Mouse (Mus musculus): Measurements from ENCODE around the gene Ptger4. TPM values are rescaled to one million over a fixed set of nuclear protein-coding genes. Genes with fewer than 3 reads are reported as not detected.

The Ptger4 gene
- polyA plus RNA-seq, 1 experiment, result 10.7 TPM

DNA sequence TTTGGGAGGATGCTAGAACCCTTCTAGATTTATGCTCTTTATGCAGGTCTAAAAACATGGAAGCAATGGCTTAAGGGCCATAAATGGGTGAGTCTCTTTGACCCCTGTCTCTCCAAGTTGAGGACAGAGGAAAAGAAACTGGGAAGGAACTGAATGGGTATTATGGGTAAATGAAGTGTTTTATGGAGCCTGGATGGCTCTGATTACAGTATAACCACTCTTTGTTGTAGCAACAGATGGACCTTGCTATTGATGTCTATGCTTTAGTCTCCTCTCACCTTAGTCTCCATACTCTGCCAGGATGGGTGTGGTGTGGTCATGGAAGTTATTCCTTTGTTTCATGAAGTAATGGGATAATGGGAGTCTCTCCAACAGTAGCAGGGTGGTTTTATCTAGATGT is 34.5 kb upstream of the Ptger4 start:
- no peaks in the 10 kb centered on the region for H3K27me3 ChIP-seq (ENCODE audit: control insufficient read depth, insufficient read depth, insufficient read length)
- no peaks in the 10 kb centered on the region for H3K36me3 ChIP-seq (ENCODE audit: control insufficient read depth, insufficient read depth)
- no peaks in the 10 kb centered on the region for H3K79me3 ChIP-seq (ENCODE audit: low read depth)
- TF ChIP-seq MAX (IDR thresholded peaks at IDR 0.05) (no peak), MYOD1 (IDR thresholded peaks at IDR 0.05; ENCODE audit: control insufficient read depth, insufficient read length, low read depth) (no peak), CTCF (IDR thresholded peaks at IDR 0.05; ENCODE audit: control insufficient read depth, insufficient read depth, insufficient read length) (no peak), CEBPB (IDR thresholded peaks at IDR 0.05; ENCODE audit: low read depth) (no peak), MYOG (IDR thresholded peaks at IDR 0.05; ENCODE audit: control insufficient read depth, extremely low read depth, insufficient read length) (no peak), USF1 (IDR thresholded peaks at IDR 0.05; ENCODE audit: low read depth) (no peak), FOSL1 (IDR thresholded peaks at IDR 0.05; ENCODE audit: insufficient read depth, low read length, poor library complexity, severe bottlenecking) (no peak)
- H3K4me3 ChIP-seq (ENCODE audit: insufficient read depth, poor library complexity, severe bottlenecking), result no peak overlapping the region
- no peak overlapping the region for H3ac ChIP-seq (ENCODE audit: control insufficient read depth, insufficient read length, low read depth)
- no peaks in the 10 kb centered on the region for H3K79me2 ChIP-seq (ENCODE audit: control insufficient read depth, insufficient read depth)

DNA sequence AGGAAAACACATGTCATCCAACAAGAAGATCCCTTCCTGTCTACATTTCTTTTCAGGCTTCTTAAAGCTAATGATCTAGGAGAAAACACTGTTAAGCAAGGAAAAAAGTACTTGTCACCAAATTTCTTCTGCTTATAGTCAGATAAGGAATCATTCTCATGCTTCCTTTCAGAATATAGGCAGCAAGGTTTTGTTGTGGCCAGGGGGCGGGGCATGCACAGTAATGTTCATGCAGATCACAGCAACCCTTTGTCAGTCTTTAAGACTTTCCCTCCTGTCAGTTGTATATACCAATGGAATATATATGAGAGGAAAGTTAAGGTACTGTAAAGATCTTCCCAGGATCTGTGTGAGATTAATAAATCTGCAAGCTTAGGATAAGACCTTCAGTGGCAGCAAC is 30.0 kb upstream of the Ptger4 start:
- TF ChIP-seq FOSL1 (IDR thresholded peaks at IDR 0.05; ENCODE audit: insufficient read depth, low read length, poor library complexity, severe bottlenecking) (no peak), CTCF (IDR thresholded peaks at IDR 0.05; ENCODE audit: control insufficient read depth, insufficient read depth, insufficient read length) (no peak), MAX (IDR thresholded peaks at IDR 0.05) (no peak), MYOG (IDR thresholded peaks at IDR 0.05; ENCODE audit: control insufficient read depth, extremely low read depth, insufficient read length) (no peak), USF1 (IDR thresholded peaks at IDR 0.05; ENCODE audit: low read depth) (no peak), CEBPB (IDR thresholded peaks at IDR 0.05; ENCODE audit: low read depth) (no peak), MYOD1 (IDR thresholded peaks at IDR 0.05; ENCODE audit: control insufficient read depth, insufficient read length, low read depth) (no peak)
- no peaks in the 10 kb centered on the region for H3K79me2 ChIP-seq (ENCODE audit: control insufficient read depth, insufficient read depth)
- H3K27me3 ChIP-seq (ENCODE audit: control insufficient read depth, insufficient read depth, insufficient read length), result no peaks in the 10 kb centered on the region
- no peak overlapping the region for H3ac ChIP-seq (ENCODE audit: control insufficient read depth, insufficient read length, low read depth)
- H3K79me3 ChIP-seq (ENCODE audit: low read depth), result no peaks in the 10 kb centered on the region
- H3K4me3 ChIP-seq (ENCODE audit: insufficient read depth, poor library complexity, severe bottlenecking), result no peak overlapping the region
- H3K36me3 ChIP-seq (ENCODE audit: control insufficient read depth, insufficient read depth), result no peaks in the 10 kb centered on the region

DNA sequence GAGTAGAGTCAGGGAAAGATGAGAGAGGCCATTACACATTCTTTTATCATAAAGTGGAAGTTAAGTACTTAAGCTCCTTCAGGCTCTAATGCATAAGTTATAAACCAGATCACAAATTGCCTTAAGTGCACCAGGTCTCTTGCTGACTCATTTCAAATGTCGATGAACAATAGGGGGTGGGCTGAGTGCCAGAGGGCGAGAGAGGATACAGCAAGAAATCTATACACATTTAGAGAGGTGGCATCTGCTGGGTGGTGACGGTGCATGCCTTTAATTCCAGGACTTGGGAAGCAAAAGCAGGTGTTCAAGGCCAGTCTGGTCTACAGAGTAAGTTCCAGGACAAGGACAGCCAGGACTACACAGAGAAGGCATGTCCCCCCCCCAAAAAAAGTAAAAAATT is 22.1 kb upstream of the Ptger4 start:
- no peaks in the 10 kb centered on the region for H3K27me3 ChIP-seq (ENCODE audit: control insufficient read depth, insufficient read depth, insufficient read length)
- no peak overlapping the region for H3ac ChIP-seq (ENCODE audit: control insufficient read depth, insufficient read length, low read depth)
- H3K36me3 ChIP-seq (ENCODE audit: control insufficient read depth, insufficient read depth), result no peaks in the 10 kb centered on the region
- no peaks in the 10 kb centered on the region for H3K79me3 ChIP-seq (ENCODE audit: low read depth)
- no peak overlapping the region for H3K4me3 ChIP-seq (ENCODE audit: insufficient read depth, poor library complexity, severe bottlenecking)
- no peaks in the 10 kb centered on the region for H3K79me2 ChIP-seq (ENCODE audit: control insufficient read depth, insufficient read depth)
- no peak for TF ChIP-seq MYOG (IDR thresholded peaks at IDR 0.05; ENCODE audit: control insufficient read depth, extremely low read depth, insufficient read length)
- TF ChIP-seq MYOD1 (IDR thresholded peaks at IDR 0.05; ENCODE audit: control insufficient read depth, insufficient read length, low read depth), result no peak
- TF ChIP-seq CEBPB (IDR thresholded peaks at IDR 0.05; ENCODE audit: low read depth), result no peak
- no peak for TF ChIP-seq USF1 (IDR thresholded peaks at IDR 0.05; ENCODE audit: low read depth)
- TF ChIP-seq CTCF (IDR thresholded peaks at IDR 0.05; ENCODE audit: control insufficient read depth, insufficient read depth, insufficient read length), result no peak
- TF ChIP-seq FOSL1 (IDR thresholded peaks at IDR 0.05; ENCODE audit: insufficient read depth, low read length, poor library complexity, severe bottlenecking), result no peak

DNA sequence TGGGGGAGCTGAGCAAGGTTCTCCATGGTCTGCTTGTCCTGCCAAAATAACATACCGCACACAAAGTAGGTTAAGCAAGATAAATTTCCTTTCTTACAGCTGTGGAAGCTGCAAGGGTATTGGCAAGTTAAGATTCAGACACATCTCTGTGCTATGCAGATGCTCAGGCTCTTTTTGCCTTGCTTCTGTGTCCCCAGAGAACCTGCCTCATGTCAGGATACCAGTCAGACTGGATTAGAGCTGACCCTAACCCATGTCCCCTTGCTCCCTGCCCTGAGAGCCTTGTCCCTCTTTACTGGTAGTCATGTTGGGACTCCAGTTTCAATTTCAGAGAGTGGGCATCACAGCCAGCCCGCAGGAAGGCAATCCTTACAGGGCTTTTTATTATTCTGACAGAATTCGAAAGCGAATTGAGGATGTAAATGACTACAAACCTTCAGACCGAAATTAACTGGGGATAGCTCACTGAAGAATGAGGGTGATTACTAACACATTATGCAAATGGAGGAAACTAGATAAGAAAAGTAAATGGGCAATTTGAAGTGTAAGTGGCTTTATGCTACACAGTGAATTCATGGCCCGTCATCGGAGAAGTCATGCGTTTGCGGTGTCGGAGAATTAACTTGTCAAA is 19.0 kb upstream of the Ptger4 start:
- Histone ChIP-seq H3K4me3 (ENCODE audit: insufficient read depth, poor library complexity, severe bottlenecking) (no peak overlapping the region), H3ac (ENCODE audit: control insufficient read depth, insufficient read length, low read depth) (no peak overlapping the region), H3K27me3 (ENCODE audit: control insufficient read depth, insufficient read depth, insufficient read length) (no peaks in the 10 kb centered on the region), H3K36me3 (ENCODE audit: control insufficient read depth, insufficient read depth) (no peaks in the 10 kb centered on the region), H3K79me2 (ENCODE audit: control insufficient read depth, insufficient read depth) (no peaks in the 10 kb centered on the region), H3K79me3 (ENCODE audit: low read depth) (no peaks in the 10 kb centered on the region)
- TF ChIP-seq CTCF (IDR thresholded peaks at IDR 0.05; ENCODE audit: control insufficient read depth, insufficient read depth, insufficient read length) (no peak), CEBPB (IDR thresholded peaks at IDR 0.05; ENCODE audit: low read depth) (no peak), FOSL1 (IDR thresholded peaks at IDR 0.05; ENCODE audit: insufficient read depth, low read length, poor library complexity, severe bottlenecking) (no peak), MYOG (IDR thresholded peaks at IDR 0.05; ENCODE audit: control insufficient read depth, extremely low read depth, insufficient read length) (no peak), USF1 (IDR thresholded peaks at IDR 0.05; ENCODE audit: low read depth) (no peak), MYOD1 (IDR thresholded peaks at IDR 0.05; ENCODE audit: control insufficient read depth, insufficient read length, low read depth) (no peak)

DNA sequence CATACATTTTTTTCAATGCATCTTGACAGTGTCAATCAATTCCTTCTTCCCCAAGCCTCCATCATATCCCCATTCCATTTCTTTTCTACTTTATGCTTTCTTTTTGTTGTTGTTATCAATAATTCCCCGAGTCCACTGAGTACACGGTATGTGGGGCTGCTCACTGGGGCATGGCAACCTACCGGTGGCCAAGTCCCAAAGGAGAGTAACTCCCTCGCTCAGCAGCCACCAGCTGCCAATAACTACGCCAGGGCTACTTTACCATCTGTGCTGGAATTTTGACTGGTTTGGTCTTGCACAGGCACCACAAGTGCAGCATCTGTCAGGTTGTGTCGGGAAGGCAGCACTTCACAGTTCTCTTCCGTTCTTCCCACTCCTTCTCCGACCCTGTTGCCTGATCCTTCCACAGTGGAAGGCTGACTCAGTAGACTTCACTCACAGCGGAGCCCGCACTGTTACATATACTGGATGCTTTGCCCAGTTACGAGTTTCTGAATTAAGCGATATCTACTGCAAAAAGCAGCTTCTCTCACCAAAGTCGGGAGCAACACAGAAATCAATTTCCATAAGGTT is 18.2 kb upstream of the Ptger4 start:
- no peak overlapping the region for H3K4me3 ChIP-seq (ENCODE audit: insufficient read depth, poor library complexity, severe bottlenecking)
- no peaks in the 10 kb centered on the region for H3K27me3 ChIP-seq (ENCODE audit: control insufficient read depth, insufficient read depth, insufficient read length)
- no peaks in the 10 kb centered on the region for H3K79me2 ChIP-seq (ENCODE audit: control insufficient read depth, insufficient read depth)
- no peaks in the 10 kb centered on the region for H3K36me3 ChIP-seq (ENCODE audit: control insufficient read depth, insufficient read depth)
- no peak overlapping the region for H3ac ChIP-seq (ENCODE audit: control insufficient read depth, insufficient read length, low read depth)
- TF ChIP-seq MAX (IDR thresholded peaks at IDR 0.05) (no peak), MYOG (IDR thresholded peaks at IDR 0.05; ENCODE audit: control insufficient read depth, extremely low read depth, insufficient read length) (no peak), FOSL1 (IDR thresholded peaks at IDR 0.05; ENCODE audit: insufficient read depth, low read length, poor library complexity, severe bottlenecking) (no peak), MYOD1 (IDR thresholded peaks at IDR 0.05; ENCODE audit: control insufficient read depth, insufficient read length, low read depth) (no peak), CEBPB (IDR thresholded peaks at IDR 0.05; ENCODE audit: low read depth) (no peak), CTCF (IDR thresholded peaks at IDR 0.05; ENCODE audit: control insufficient read depth, insufficient read depth, insufficient read length) (no peak), USF1 (IDR thresholded peaks at IDR 0.05; ENCODE audit: low read depth) (no peak)
- H3K79me3 ChIP-seq (ENCODE audit: low read depth), result no peaks in the 10 kb centered on the region

Measured in C2C12 (cell line).